Mouse (Mus musculus): ENCODE measurements around the gene Hagh. TPM values are rescaled to one million over a fixed set of nuclear protein-coding genes. Genes with fewer than 3 reads are reported as not detected.

The Hagh gene
- total and polyA plus RNA-seq, 3 experiments = 22.1 to 30.4 (median 22.3) TPM

- H3K27me3 ChIP-seq (ENCODE audit: insufficient read depth, low read length) = peaks cover 12% of the 10 kb centered on the region; the same call in 1 of the 2 replicates
- no peaks in the 10 kb centered on the region for H3K9me3 ChIP-seq (replicated peaks)
- H3K4me1 ChIP-seq (ENCODE audit: insufficient read depth, low read depth, low read length) = peaks cover 2% of the 10 kb centered on the region; the same call in 1 of the 2 replicates
- DNase-seq (ENCODE audit: low spot score) = no peak
- no peak overlapping the region for H3K4me3 ChIP-seq (ENCODE audit: low read depth, low read length)
- no peaks in the 10 kb centered on the region for H3K36me3 ChIP-seq (replicated peaks)
- TF ChIP-seq TAL1 (conservative IDR thresholded peaks at IDR 0.05; ENCODE audit: low read depth, low read length) = no peak
- TF ChIP-seq POLR2AphosphoS5 (IDR thresholded peaks at IDR 0.05; ENCODE audit: insufficient replicate concordance, low read depth, low read length) = no peak
- TF ChIP-seq GATA2 (IDR thresholded peaks at IDR 0.05; ENCODE audit: borderline replicate concordance, low read depth, low read length) = no peak
- no peak for TF ChIP-seq CTCF (IDR thresholded peaks at IDR 0.05; ENCODE audit: low read depth, low read length)
- TF ChIP-seq GATA1 (IDR thresholded peaks at IDR 0.05; ENCODE audit: borderline replicate concordance, low read length) = no peak
- ATAC-seq (ENCODE audit: extremely low read depth, insufficient number of reproducible peaks, low FRiP score, poor library complexity, severe bottlenecking) = no peak
These were observed 20.5 kb upstream of the Hagh start for GRCm38 (mm10) chr17:24819469-24819868.

GRCm38 (mm10) chr17:24821351-24822280, 18.3 kb upstream of the Hagh start:
- H3K27me3 ChIP-seq (ENCODE audit: insufficient read depth, low read length) = peaks cover 15% of the 10 kb centered on the region; the same call in 1 of the 2 replicates
- no peaks in the 10 kb centered on the region for H3K36me3 ChIP-seq (replicated peaks)
- no peak overlapping the region for H3K4me3 ChIP-seq (ENCODE audit: low read depth, low read length)
- TF ChIP-seq TAL1 (conservative IDR thresholded peaks at IDR 0.05; ENCODE audit: low read depth, low read length) (no peak), GATA2 (IDR thresholded peaks at IDR 0.05; ENCODE audit: borderline replicate concordance, low read depth, low read length) (no peak), CTCF (IDR thresholded peaks at IDR 0.05; ENCODE audit: low read depth, low read length) (no peak), POLR2AphosphoS5 (IDR thresholded peaks at IDR 0.05; ENCODE audit: insufficient replicate concordance, low read depth, low read length) (no peak), GATA1 (IDR thresholded peaks at IDR 0.05; ENCODE audit: borderline replicate concordance, low read length) (no peak)
- ATAC-seq (ENCODE audit: extremely low read depth, insufficient number of reproducible peaks, low FRiP score, poor library complexity, severe bottlenecking) (no peak), DNase-seq (ENCODE audit: low spot score) (no peak)
- peaks cover 2% of the 10 kb centered on the region; the same call in 1 of the 2 replicates for H3K4me1 ChIP-seq (ENCODE audit: insufficient read depth, low read depth, low read length)
- no peaks in the 10 kb centered on the region for H3K9me3 ChIP-seq (replicated peaks)

GRCm38 (mm10) chr17:24840341-24840740, 398 bp downstream of the Hagh start:
- Histone ChIP-seq H3K4me3 (ENCODE audit: low read depth, low read length) (no peak overlapping the region), H3K4me1 (ENCODE audit: insufficient read depth, low read depth, low read length) (peaks cover 7% of the 10 kb centered on the region), H3K27me3 (ENCODE audit: insufficient read depth, low read length) (peaks cover 16% of the 10 kb centered on the region), H3K36me3 (replicated peaks) (peaks cover 7% of the 10 kb centered on the region), H3K9me3 (replicated peaks) (no peaks in the 10 kb centered on the region)
- no peak for TF ChIP-seq GATA1 (IDR thresholded peaks at IDR 0.05; ENCODE audit: borderline replicate concordance, low read length)
- TF ChIP-seq CTCF (IDR thresholded peaks at IDR 0.05; ENCODE audit: low read depth, low read length) = no peak
- TF ChIP-seq GATA2 (IDR thresholded peaks at IDR 0.05; ENCODE audit: borderline replicate concordance, low read depth, low read length) = no peak
- TF ChIP-seq TAL1 (conservative IDR thresholded peaks at IDR 0.05; ENCODE audit: low read depth, low read length) = no peak
- no peak for TF ChIP-seq POLR2AphosphoS5 (IDR thresholded peaks at IDR 0.05; ENCODE audit: insufficient replicate concordance, low read depth, low read length)
- ATAC-seq (ENCODE audit: extremely low read depth, insufficient number of reproducible peaks, low FRiP score, poor library complexity, severe bottlenecking) = no peak
- no peak for DNase-seq (ENCODE audit: low spot score)

GRCm38 (mm10) chr17:24841133-24841532, 1.2 kb downstream of the Hagh start:
- Histone ChIP-seq H3K9me3 (replicated peaks) (no peaks in the 10 kb centered on the region), H3K36me3 (replicated peaks) (peaks cover 9% of the 10 kb centered on the region), H3K27me3 (ENCODE audit: insufficient read depth, low read length) (peaks cover 11% of the 10 kb centered on the region), H3K4me1 (ENCODE audit: insufficient read depth, low read depth, low read length) (peaks cover 7% of the 10 kb centered on the region), H3K4me3 (ENCODE audit: low read depth, low read length) (no peak overlapping the region)
- ATAC-seq (ENCODE audit: extremely low read depth, insufficient number of reproducible peaks, low FRiP score, poor library complexity, severe bottlenecking) = no peak
- DNase-seq (ENCODE audit: low spot score) = no peak
- TF ChIP-seq GATA2 (IDR thresholded peaks at IDR 0.05; ENCODE audit: borderline replicate concordance, low read depth, low read length) (no peak), POLR2AphosphoS5 (IDR thresholded peaks at IDR 0.05; ENCODE audit: insufficient replicate concordance, low read depth, low read length) (no peak), TAL1 (conservative IDR thresholded peaks at IDR 0.05; ENCODE audit: low read depth, low read length) (no peak), CTCF (IDR thresholded peaks at IDR 0.05; ENCODE audit: low read depth, low read length) (no peak), GATA1 (IDR thresholded peaks at IDR 0.05; ENCODE audit: borderline replicate concordance, low read length) (no peak)

- DNase-seq (ENCODE audit: low spot score) (no peak), ATAC-seq (ENCODE audit: extremely low read depth, insufficient number of reproducible peaks, low FRiP score, poor library complexity, severe bottlenecking) (no peak)
- H3K36me3 ChIP-seq (replicated peaks) = peaks cover 17% of the 10 kb centered on the region
- H3K4me1 ChIP-seq (ENCODE audit: insufficient read depth, low read depth, low read length) = peaks cover 7% of the 10 kb centered on the region
- no peak overlapping the region for H3K4me3 ChIP-seq (ENCODE audit: low read depth, low read length)
- H3K9me3 ChIP-seq (replicated peaks) = no peaks in the 10 kb centered on the region
- TF ChIP-seq GATA2 (IDR thresholded peaks at IDR 0.05; ENCODE audit: borderline replicate concordance, low read depth, low read length) = no peak
- TF ChIP-seq TAL1 (conservative IDR thresholded peaks at IDR 0.05; ENCODE audit: low read depth, low read length) = no peak
- TF ChIP-seq GATA1 (IDR thresholded peaks at IDR 0.05; ENCODE audit: borderline replicate concordance, low read length) = no peak
- TF ChIP-seq POLR2AphosphoS5 (IDR thresholded peaks at IDR 0.05; ENCODE audit: insufficient replicate concordance, low read depth, low read length) = no peak
- TF ChIP-seq CTCF (IDR thresholded peaks at IDR 0.05; ENCODE audit: low read depth, low read length) = no peak
- H3K27me3 ChIP-seq (ENCODE audit: insufficient read depth, low read length) = peaks cover 6% of the 10 kb centered on the region; the same call in 1 of the 2 replicates
These were observed 2.7 kb downstream of the Hagh start for GRCm38 (mm10) chr17:24842631-24843030.

DNA sequence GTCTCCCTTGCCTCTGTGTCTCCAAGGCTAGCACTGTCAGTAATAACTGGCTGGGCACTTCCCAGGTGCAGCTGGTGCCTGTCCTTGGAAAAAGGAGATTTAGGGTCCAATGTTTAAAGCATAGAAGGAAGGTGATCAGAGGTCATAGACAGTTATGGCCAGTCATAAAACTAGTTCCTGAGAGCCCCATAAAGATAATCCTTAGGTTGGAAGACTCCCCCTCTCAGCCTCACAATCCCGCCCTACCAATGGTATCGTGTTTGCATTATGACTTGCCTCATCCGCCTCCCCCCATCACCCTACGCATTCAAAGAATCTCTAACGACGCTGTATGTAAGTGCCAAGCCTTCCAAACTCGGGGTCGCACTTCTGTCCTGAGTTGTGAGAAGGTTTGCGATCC, 4.6 kb downstream of the Hagh start:
- TF ChIP-seq CTCF (IDR thresholded peaks at IDR 0.05; ENCODE audit: low read depth, low read length) = no peak
- no peak for TF ChIP-seq GATA1 (IDR thresholded peaks at IDR 0.05; ENCODE audit: borderline replicate concordance, low read length)
- no peak for TF ChIP-seq POLR2AphosphoS5 (IDR thresholded peaks at IDR 0.05; ENCODE audit: insufficient replicate concordance, low read depth, low read length)
- no peak for TF ChIP-seq TAL1 (conservative IDR thresholded peaks at IDR 0.05; ENCODE audit: low read depth, low read length)
- no peak for TF ChIP-seq GATA2 (IDR thresholded peaks at IDR 0.05; ENCODE audit: borderline replicate concordance, low read depth, low read length)
- peaks cover 6% of the 10 kb centered on the region; the same call in 1 of the 2 replicates for H3K27me3 ChIP-seq (ENCODE audit: insufficient read depth, low read length)
- ATAC-seq (ENCODE audit: extremely low read depth, insufficient number of reproducible peaks, low FRiP score, poor library complexity, severe bottlenecking) = no peak

More for the DNA sequence above, 4.6 kb downstream of the Hagh start:
- Histone ChIP-seq H3K9me3 (replicated peaks) (no peaks in the 10 kb centered on the region), H3K36me3 (replicated peaks) (peaks cover 20% of the 10 kb centered on the region), H3K4me1 (ENCODE audit: insufficient read depth, low read depth, low read length) (peaks cover 13% of the 10 kb centered on the region), H3K4me3 (ENCODE audit: low read depth, low read length) (no peak overlapping the region)
- no peak for DNase-seq (ENCODE audit: low spot score)

Data from G1E (cell line).